Mouse (Mus musculus): ENCODE data around the gene Hexa.

Gene Hexa

DNA sequence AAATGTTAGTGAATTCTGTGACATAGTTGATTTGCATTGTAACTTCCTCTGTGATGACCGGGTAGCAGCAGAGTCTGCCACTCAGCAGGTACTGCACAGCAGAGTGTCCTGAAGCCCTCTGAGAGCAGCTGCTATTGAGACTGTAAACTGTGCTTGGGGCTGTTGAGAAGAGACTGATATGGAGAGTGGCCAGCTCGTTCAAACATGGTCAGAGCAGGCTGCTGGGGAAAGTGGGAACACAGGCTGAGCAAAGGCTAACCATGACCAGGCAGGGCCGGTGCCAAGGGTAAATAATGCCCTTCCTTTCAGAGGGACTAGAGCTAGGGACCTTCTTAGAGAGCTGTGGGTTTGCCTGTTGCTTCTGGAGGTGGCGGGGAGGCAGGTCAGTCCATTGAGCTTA, 14.4 kb downstream of the Hexa start:
- DNase-seq (ENCODE audit: low spot score) = no peak

DNA sequence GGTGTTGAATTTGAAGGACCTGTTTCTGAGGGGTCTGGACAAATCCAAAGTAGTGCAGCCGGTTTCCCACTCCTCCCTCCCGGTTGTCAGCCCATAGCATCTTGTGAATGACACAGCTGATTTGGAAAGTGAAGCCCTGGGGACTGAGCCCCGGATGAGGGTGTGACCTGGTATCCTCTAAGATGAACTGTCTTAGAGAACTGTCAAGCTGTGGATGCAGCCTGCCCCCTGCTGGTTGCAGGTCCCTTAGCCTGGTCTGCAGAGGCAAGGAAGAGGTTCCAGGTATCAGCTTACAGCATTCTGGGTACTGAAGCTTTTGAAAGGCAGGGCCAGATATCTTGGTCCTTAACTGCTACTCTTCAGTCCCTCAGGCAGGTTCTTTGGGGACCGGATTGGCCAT, 26.3 kb downstream of the Hexa start:
- DNase-seq (ENCODE audit: low spot score) = peak; percentile 81

DNA sequence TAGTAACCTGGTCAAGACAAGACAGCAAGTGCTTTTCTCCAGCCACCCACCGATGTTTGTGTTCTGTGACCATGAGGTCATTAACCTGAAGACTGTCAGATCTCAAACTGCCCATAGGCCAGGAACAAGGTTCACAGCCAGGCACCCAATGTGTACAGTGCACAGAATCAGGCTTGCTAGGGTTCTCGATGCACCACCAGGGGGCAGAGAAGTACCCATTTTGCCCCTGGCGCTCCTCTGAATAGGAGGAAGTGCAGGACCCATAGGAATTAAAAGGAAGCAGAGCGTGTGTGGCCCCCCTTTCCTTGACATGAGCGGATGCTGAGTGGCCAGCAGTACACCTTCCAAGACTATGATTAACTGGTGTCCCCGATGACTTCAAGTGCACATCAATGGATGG, 27.8 kb downstream of the Hexa start:
- DNase-seq (ENCODE audit: low spot score) = peak; percentile 67

DNA sequence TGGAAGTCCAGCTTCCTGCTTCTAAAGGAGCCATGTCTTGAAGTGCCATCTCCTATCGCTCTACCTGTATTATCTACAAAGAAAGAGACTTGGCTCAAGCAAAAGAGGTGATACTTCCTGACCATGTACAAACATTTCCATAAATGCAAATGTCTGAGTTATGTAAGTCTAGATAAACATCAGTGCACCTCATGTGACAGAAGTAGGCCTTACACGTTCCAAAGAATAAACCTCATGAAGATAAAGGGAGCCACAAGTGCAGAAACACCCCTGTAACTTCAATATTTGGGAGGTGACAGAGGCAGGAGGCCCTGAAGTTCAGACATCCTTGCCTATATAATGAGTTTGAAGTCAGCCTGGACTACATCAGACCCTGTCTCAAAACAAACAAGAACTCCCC, 32.5 kb downstream of the Hexa start:
- DNase-seq (ENCODE audit: low spot score) = no peak

DNA sequence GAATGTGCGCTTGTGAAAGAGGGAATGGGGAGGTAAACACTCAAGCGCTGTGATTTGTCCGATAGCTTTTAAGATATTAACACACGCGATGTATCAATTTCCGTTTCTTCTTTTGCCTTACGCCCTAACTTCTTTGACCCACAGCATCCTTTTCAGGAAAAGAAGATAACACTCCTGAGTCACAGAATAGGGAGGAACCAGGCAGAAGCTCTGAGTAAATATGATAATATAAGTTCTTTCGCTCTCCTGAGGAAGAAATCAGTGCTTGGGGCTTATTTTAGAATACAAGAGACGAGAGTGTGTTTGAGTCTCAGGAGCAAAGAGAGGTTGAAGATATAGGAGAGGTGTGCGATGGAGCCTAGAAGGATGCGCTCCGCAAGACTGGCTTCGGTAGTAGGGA, 38.1 kb downstream of the Hexa start:
- DNase-seq (ENCODE audit: low spot score) = no peak

DNA sequence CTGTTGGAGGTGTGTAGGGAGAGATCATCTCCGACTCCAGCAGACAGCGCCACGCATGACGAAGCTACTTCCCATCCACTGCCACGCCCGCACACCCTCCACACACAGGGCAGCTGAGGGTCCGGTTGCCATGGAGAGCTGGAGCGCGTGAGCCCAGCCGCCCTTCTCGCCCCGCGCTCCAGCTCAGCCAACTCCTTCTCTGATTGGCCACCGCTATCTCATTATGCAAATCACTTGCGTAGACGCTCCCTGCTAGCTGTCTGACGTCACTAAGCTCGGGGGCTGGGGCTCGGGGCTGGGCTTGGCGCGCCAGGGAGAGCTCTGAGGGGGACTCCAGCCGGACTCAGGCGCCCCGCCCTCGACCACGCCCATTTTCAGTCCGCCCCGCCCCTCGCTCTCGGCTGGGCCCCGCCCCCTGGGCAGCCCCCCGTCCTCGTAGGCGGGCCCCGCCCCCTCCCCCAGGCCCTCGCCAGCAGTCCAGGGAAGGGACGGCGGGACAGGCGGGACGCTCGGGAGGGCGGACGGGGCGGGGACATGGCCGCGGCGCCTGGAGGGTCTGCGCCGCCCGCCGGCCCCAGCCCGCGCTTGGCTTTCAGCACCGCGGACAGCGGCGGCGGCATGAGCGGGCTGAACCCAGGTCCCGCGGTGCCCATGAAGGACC, 38.6 kb downstream of the Hexa start, which contains the start of gene Celf6:
Celf6 (plus strand) TSS at position 74 of the 661 bp plus-strand sequence.
- DNase-seq (ENCODE audit: low spot score) = peak; percentile 86

DNA sequence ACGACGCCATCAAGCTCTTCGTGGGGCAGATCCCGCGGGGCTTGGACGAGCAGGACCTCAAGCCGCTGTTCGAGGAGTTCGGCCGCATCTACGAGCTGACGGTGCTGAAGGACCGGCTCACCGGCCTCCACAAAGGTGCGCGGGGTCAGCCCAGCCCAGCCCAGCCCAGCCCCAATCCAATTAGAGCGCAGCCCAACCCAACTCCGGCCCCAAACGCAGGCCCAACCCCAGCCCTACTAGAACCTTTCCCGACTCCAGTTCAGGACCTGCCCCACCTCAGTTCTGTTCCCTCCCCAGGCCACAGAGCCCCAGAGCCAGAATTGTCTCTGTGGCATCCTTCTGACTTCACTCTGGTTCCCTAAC, 39.1 kb downstream of the Hexa start:
- DNase-seq (ENCODE audit: low spot score) = no peak

DNA sequence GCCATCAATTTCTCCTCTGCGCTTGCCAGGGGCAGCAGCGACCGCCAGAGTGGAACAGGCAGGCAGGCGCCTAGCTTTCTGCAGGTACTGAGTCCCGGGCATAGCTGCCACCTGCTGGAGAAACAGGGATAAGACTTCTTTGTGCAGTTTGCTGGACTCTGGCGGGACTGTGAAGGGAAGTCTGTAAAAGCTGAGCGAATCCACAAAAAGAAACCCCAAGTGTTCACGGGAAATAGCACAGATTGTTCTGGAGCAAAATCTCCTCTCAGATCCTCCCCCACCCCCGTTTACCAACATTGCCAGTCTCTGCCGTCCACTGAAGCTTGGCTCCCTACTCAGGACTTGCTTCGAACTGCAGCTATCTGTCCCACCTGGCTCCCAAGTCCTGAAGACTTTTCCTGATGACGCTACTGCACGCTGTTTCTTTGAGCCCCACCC, 45.5 kb downstream of the Hexa start:
- peak; percentile 71 for DNase-seq (ENCODE audit: low spot score)

DNA sequence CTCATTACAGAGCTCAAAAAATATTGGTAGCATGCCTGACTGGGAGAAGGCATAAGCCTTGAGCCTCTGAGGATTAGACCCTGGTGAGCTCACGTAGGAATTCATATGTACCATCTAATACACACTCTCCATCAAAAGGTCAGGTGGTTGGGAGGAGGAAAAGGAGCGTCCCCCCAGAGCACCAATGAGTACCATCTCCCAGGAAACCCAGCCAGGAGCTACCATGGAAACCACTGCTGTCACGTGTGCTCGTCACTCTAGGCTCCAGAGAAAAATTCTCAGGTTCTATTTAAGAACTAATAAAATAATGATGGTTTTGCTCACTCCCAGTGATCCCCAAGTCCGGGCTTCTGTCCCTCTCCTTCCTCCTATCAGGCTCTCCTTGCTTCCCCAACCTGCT, 48.9 kb downstream of the Hexa start:
- DNase-seq (ENCODE audit: low spot score) = no peak

DNA sequence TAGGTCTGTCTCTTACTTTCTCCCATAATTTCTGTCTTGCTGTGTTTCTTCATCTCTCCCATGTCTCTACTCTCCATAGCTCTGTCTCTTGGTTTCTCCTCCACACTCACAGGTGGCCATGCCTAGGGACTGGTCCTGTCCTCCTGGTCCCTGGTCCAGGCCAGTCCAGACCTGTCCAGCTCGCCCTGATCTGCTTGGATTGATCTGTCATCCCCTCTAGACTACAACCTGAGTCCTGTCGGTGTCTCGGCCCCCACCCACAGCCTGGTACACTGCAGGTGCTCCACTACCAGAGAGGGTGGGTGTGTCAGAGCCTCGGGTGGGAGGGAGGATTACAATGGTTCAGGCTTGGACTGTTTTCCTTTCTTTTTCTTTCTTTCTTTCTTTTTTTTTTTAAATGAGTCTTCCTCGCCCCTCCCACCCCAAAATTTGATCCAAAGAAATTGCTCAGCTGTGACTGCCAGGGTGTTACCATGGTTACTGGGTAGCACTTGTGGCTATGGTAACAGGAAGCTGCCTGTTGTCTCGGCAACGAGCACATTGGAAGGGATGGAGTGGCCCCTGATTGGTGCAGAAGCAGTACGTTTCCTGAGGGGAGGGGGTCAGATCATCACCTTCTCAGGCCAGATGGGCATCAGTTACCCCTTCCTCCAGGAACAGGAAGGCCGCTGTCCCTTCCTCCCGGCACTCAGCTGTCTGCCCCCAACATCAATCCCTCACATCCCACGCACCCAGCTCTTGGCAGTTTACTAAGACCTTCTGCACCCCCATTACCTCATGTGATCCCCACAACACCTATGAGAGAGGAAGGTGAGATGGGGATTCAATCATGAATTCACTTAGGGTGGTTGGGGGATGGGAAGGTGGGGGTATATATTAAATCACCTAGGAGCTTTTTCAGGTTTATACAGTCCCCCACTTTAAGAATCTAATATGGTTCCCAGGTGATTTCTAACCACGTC, 49.7 kb downstream of the Hexa start:
- no peak for DNase-seq (ENCODE audit: low spot score)

DNA sequence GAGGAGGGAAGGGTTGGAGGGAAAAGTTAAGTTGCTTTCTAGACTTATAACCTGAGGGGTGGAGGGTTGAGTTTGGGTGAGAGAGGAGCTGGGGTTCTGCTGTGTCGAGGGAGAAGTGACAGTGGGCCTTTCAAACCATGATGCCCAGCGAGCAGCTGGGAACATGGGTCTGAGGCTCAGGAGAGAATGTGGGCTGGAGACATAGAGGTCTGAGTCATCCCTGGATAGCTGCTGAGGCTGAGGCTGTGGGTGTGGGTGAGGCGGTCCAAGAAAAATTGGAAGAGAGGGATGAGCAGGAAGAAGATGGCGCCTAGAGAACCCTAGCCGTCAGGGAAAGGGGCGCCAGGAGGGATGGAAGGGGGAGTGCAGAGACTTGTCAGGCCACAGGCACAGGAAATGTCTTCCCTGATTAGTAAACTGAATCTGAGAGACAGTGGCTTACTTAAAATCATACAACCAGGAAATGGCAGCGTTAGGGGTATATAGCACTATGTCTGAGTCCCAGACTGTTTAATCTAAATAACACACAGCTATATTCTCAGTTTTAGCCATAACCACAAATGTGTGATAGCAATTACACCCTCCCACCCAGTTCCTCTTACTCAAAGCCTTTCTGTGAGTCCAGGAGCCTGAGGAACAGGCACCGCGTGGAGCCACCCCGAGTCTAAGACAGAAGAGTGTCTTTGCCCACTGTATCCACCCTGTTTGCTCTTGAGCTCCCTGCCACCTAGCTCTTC, 50.5 kb downstream of the Hexa start:
- DNase-seq (ENCODE audit: low spot score) = no peak

DNA sequence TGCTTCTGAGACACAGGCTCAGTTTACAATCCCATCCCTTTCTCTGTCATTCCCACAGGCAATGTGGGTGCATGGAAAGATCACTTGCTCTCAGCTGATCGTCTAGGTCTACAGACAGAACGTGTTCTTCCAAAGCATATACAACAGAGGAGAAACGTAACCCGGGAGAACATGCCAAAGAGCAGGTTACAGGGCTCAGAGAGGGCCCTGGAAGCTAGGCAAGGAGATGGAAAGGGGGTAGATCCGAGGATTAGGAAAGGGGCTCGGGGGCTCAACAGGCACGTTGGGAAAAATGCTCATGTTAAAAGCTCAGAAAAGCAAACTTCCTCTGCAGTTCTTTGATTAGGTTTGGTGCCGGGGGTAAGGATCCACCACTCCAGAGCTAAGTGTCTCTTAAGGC, 62.3 kb downstream of the Hexa start:
- DNase-seq (ENCODE audit: low spot score) = no peak

DNA sequence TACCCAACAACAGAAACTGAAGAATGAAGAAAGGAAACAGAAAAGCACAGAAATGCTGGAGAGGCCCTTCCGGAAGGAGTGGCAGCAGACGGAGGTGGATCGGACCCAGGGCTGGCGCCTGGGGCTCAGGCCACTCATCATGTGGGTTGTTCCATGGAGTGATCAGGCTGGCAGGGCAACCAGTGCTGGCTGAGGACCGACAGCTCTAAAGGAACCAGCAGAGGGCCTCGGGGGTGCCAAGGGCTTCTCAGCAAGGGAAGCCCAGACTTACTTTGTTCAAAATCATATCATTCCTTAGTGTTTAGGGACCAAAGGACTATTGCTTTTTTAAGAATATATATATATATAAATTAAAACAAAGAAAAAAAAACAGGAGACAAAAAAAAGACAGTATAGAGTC, 66.6 kb downstream of the Hexa start:
- DNase-seq (ENCODE audit: low spot score) = no peak

DNA sequence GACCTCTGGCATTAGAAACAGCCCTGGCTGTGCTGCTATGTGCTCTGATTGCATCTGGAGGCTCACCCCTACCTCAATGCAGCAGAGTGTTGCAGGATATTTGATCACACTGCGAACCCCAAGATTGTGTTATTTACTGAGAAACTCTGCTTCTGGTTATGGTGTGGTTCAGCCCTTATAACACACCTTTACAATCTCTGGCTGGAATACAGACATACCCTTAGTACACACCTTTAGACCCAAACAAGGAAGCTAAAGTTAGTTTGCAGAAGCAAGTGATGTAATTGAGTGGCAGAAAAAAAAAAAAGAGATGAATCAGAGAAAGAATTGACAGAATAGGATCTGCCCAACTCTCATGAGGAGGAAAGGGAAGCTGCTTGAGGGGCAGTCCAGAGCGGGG, 71.6 kb downstream of the Hexa start:
- DNase-seq (ENCODE audit: low spot score) = no peak

All from urinary bladder, postnatal 14 days (tissue).